In the genomic region with DNA sequence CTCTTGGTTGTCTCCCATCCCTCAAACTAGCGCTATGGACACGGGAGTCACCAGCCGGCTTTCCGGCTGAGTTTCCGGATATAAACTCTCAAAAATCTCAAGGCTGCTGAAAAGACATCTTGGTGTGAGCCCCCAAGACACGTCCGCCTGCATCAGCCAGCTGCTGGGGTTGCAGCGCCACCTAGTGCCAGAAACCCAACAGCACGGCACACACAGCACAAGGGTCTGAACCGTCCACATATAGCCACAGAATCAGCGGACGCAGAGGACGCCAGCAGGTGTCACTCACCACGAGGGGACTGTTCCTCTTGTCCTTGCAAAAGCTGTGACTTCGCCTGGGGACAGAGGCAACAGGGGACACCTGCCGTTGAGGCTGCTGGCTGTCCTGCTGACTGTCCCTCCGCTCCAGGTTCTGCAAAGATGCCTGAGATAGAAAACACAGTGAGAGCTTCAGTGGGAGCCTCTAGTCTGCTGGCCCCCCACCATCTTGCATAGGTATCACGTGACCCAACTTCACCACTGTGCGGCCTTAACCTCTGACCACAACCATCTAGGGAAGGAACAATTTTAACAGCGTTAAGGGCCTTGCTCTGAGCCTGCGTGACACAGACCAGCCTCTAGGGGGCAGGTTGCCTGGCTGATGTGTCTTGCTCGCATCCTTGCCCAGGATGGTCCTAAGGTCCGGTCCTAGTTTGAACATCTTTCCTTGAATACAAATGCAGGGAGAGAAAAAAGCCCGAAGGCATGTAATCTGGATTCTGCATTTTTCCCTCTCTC, we compare ENCODE assay signal across 9 mouse cellular contexts. TPM values are rescaled to one million over a fixed set of nuclear protein-coding genes. Genes with fewer than 3 reads are reported as not detected.
DNase-seq lines count a peak whose midpoint lies in the region; ATAC-seq and TF ChIP-seq lines count a peak whose summit lies in the region.
"Had no signal": no experiment of that assay in that cellular context is flagged by ENCODE, and none has a peak within 500 bp of the region (broad histone marks: within the 10 kb centered on the region; RNA-seq: fewer than 3 reads in every experiment).

No protein-coding gene starts in this region.

- no peak overlapping the region for H3K4me3 ChIP-seq in cerebellum, adult 2 months (replicated peaks; ENCODE audit: insufficient read depth, low read depth, low read length)
- H3K4me3 ChIP-seq in lung, adult 2 months (replicated peaks; ENCODE audit: extremely low read depth, low read depth, low read length): no peak overlapping the region
- H3K4me3 ChIP-seq: erythroblast, embryonic 14.5 days had no signal

- TF ChIP-seq CTCF in cerebellum, adult 2 months (IDR thresholded peaks at IDR 0.05; ENCODE audit: borderline replicate concordance, insufficient read depth, low read depth, low read length): peak; percentile 59
- TF ChIP-seq CTCF in lung, adult 2 months (IDR thresholded peaks at IDR 0.05; ENCODE audit: insufficient read depth, low read length): peak; percentile 78

- WGBS in cerebellum, adult 2 months: 58% methylated on average over 24 of the region's 24 CpGs
- 49% methylated on average over 24 of the region's 24 CpGs for WGBS in lung, adult 2 months

- no peak overlapping the region for H3K27ac ChIP-seq in cerebellum, adult 2 months (ENCODE audit: insufficient read depth, low read length)

- DNase-seq in cerebellum, adult 2 months: no peak
- DNase-seq in lung, adult 2 months: no peak
- no peak for DNase-seq in lung, postnatal 25 days (ENCODE audit: low spot score)
- no peak for DNase-seq in right cerebral cortex, postnatal 36 days (ENCODE audit: low spot score in 2 of 2)

- no peak for ATAC-seq in cerebellum, adult (ENCODE audit: insufficient number of reproducible peaks, low FRiP score, low TSS enrichment)
- peak; percentile 19 to 40; a peak in 2 of 4 replicates for ATAC-seq in hematopoietic stem cell, adult 5-6 weeks (replicated peaks in 1 of 2; ENCODE audit: insufficient read depth in 1 of 2, low FRiP score in 2 of 2, low TSS enrichment in 1 of 2, low read depth in 1 of 2, poor library complexity in 2 of 2, severe bottlenecking in 2 of 2)
- ATAC-seq in monocyte, adult 5-6 weeks (replicated peaks; ENCODE audit: insufficient number of reproducible peaks, low FRiP score, low TSS enrichment, poor library complexity, severe bottlenecking): 0 out of 2 replicates have a peak, but pooled peaks have one; percentile 18
- no peak for ATAC-seq in erythroid progenitor cell, adult 5-6 weeks (replicated peaks; ENCODE audit: low FRiP score, poor library complexity, severe bottlenecking)

- no peaks in the 10 kb centered on the region for H3K27me3 ChIP-seq in cerebellum, adult 2 months (ENCODE audit: control insufficient read depth, insufficient read depth, low read length)

- no peak for TF ChIP-seq POLR2A in cerebellum, adult 2 months (IDR thresholded peaks at IDR 0.05; ENCODE audit: borderline replicate concordance, insufficient read depth, low read length)
- TF ChIP-seq POLR2A in lung, adult 2 months (IDR thresholded peaks at IDR 0.05; ENCODE audit: borderline replicate concordance, extremely low read depth, low read depth, low read length): no peak

- no peaks in the 10 kb centered on the region for H3K4me1 ChIP-seq in cerebellum, adult 2 months (ENCODE audit: control insufficient read depth, insufficient read depth, low read length)
- H3K4me1 ChIP-seq in lung, adult 2 months (ENCODE audit: control insufficient read depth, insufficient read depth, low read length): peaks cover 3% of the 10 kb centered on the region; the same call in 1 of the 2 replicates

RNA-seq across cellular contexts. Expression of gene 2900026A02Rik, which starts 45.9 kb away (rescaled TPM):
- polyA plus RNA-seq in cerebellum, adult 2 months (2012; rRNA removed): 4.9 and 5.2 TPM in 2 replicates
- 29.0 and 32.0 TPM in 2 replicates for polyA plus RNA-seq in lung, adult 2 months (2012; rRNA removed)
- 9.7 and 10.8 TPM in 2 replicates for total RNA-seq in hematopoietic stem cell, adult 5-6 weeks (2017)
- 3.3 to 5.9 TPM (median 3.7 TPM) in 3 replicates for total RNA-seq in monocyte, adult 5-6 weeks (2017)
- total RNA-seq in erythroid progenitor cell, adult 5-6 weeks (2015; ENCODE audit: low replicate concordance): 1.8 and 2.1 TPM in 2 replicates
- 0.13 TPM in 1 of 2 replicates, not detected in the other for total RNA-seq in erythroid progenitor cell, adult 5-6 weeks (2017; ENCODE audit: low replicate concordance)

RNA-seq across cellular contexts. Expression of gene Tmem211, which starts 51.6 kb away (rescaled TPM):
- polyA plus RNA-seq in cerebellum, adult 2 months (2012; rRNA removed): 0.10 and 0.18 TPM in 2 replicates
- 0.08 TPM in 1 of 2 replicates, not detected in the other for polyA plus RNA-seq in lung, adult 2 months (2012; rRNA removed)
- not detected in 2 replicates for total RNA-seq in hematopoietic stem cell, adult 5-6 weeks (2017)
- total RNA-seq in monocyte, adult 5-6 weeks (2017): not detected in 3 replicates
- total RNA-seq in erythroid progenitor cell, adult 5-6 weeks (2015; ENCODE audit: low replicate concordance): not detected in 2 replicates
- not detected in 2 replicates for total RNA-seq in erythroid progenitor cell, adult 5-6 weeks (2017; ENCODE audit: low replicate concordance)
- polyA plus RNA-seq: erythroblast, embryonic 14.5 days had no signal

Comparison
In these comparisons a context has a peak if more than half of its experiments do, and no peak if none do; other contexts are left out.
1. ATAC-seq: peak in hematopoietic stem cell, adult 5-6 weeks (2 of 2) and monocyte, adult 5-6 weeks (single experiment); none in cerebellum, adult (single experiment) and erythroid progenitor cell, adult 5-6 weeks (single experiment).